Mouse (Mus musculus): Measurements from ENCODE around the gene Fam170b.
A peak's percentile ranks its signal among the peaks of the same experiment; 100 is the strongest.

Fam170b gene

DNA sequence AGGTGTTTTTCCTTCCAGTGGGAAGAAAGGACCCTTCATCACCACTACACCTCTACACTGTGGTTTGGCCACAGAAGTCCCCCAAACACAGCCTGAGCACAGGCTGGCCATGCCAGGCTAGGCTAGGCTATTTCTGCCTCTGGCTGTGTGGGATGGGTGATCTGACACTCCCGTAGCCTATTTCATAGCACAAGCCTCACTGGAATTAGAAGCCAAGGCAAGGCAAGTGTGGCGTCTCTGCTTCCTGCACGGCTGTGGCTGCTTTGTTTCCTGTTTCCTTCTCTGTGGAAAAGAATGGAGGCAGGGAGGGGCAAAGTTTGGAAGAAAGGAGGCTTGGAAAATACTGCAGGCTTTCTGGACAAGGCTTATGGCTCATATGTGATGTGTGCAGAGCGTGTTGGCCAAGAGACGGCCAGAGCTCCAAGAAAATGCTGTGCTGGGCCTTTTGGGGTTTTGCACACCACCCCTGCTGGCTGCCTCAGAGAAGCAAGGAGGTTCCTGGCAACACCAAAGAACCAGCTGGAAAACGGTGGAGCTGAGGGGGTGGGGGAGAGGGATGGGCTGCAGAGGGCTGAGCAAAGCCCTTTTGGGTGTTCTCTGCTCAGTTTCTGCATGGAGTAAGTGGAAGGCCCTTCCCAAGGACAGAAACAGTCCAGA, 5.6 kb upstream of the Fam170b start:
- DNase-seq: no peak

DNA sequence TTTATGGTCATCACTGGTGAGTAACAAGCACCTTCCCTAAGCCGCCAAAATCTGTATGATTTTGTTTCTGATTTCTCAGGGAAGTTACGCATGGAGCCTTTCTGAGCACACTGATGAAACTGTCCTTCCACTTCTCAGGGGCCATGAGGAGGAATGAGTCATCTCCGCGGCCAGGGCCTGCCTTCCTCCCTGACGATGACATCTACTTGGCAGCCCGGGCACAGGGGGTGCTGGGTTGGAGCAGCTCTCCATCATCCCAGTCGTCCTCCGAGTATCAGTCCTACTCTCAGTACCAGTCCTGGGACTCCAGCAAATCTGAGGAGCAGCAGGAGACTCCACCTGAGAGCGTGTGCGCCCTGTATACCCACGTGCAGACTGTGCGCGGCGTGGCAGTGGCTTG, 1.4 kb downstream of the Fam170b start:
- no peak for DNase-seq

DNA sequence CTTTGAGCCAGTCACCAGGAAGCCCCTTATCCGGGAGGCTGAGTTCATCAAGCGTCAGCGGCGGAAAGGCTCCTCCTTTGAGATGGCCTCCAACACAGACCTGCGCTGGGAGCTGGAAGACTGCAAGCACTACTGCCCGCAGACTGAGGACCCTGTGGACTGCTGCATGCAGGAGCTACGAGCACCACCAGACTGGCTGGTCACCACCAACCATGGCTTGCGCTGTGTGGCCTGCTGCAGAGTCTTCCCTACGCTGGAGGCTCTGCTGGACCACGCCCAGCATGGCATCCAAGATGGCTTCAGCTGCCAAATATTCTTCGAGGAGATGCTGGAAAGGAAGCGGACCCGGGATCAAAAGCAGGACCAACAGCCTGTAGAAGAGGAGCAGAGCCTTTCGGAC, 1.8 kb downstream of the Fam170b start:
- DNase-seq: no peak

DNA sequence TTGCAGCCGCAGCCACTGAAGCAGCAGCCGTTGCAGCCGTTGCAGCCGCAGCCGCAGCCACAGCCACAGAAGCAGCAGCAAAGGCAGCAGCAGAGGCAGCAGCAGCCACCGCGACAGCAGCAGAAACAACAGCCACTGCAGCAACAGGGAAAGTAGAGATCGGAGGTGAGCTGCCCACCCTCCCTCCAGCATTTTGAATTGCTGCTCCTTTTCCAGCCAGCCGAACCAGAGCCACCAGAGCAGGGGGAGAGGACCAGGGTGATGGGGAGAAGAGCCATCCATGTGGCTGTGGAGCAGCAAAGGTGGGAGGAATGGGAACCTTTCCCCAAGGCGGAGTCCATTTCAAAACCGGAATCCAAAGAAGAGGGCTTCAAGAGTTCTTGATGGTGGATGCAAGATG, 2.4 kb downstream of the Fam170b start:
- DNase-seq: no peak

DNA sequence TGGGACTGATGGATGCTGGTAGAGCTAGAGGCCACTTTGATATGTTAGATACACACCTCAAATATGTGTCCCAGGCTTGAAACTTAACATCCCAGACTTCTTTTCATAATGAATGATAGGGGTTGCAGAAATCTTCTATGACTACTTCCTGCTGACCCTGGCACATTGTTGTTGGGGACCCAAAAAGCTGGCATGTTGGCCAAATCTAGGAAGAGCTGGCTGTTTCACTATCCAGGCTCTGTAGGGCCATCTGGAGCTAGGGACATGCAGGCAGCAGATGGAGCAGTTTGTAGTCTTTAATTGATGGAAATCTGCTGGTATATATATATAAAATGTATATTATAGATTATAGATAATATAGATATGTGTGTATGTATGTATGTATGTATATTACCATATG, 8.3 kb downstream of the Fam170b start:
- DNase-seq: no peak

DNA sequence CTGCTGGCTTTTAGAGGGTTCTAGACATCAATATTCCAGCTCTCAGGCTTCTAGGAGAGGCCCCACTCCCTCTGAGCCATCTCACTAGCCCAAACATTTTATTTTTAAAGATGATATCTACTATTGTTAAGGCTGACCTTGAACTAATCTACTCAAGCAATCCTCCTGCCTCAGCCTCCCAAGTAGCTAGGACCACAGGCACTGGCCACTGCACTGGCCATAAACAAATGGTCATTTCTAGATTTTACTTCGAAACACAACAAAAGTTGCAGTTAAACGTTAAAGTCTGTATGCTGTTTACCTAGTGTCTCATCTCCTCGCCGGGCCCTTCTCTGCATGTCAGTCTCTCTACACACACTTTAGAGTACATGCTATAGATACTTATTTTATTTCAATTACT, 20.3 kb downstream of the Fam170b start:
- DNase-seq: no peak

DNA sequence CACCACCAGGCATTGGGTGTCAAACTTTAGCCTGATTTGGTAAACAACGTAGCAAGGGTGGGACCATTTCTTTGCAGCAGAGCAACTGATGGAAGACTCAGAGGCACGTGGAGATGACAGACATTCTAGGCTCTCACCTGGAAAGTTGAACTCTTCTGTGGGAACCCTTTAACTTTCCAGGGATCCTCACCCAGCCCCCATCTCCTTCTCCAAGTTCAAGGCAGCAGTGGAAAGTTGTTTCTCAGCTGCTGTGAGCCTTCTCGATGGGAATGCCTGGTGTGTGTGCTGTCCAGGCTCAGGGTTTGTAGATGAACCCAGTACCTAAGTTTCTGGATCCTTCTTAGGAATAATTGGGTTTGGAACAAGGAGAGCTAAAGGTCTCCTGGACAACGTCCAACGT, 22.5 kb downstream of the Fam170b start:
- DNase-seq: no peak

DNA sequence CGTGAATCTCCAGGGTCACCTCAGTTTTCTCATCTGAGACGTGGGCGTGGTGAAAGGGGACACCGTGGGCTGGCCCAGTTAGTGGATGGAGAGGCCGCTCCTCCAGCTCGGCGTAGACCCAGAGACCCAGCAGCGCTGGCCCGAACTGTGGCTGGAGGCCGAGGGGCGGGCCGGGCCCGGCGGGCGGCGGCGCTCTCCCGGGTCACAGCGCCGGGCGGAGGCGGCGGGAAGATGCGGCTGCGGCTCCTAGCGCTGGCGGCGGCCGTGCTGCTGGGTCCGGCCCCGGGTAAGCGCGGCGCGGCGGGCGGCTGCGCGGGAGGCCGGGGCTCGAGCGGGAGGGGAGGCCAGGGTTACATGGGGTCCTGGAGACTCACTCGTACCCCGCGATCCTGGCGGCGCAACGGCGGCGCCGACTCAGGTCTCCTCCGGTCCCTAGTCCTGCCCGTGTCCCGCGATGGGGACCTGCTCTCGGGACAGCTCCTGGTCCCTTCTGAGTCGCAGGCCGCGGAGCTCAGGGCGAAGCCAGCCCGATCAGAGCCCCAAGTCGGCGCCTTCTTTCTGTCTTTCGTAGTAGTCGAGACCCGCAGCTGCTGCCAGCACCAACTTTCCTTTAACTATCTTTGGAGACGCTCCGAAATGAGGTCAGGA, 23.0 kb downstream of the Fam170b start, which contains the start of gene Vstm4:
Gene Vstm4 (plus strand): TSS at position 76 of the 648 bp plus-strand sequence.
- peak in 1 of 2 experiments; percentile 12 for DNase-seq

DNA sequence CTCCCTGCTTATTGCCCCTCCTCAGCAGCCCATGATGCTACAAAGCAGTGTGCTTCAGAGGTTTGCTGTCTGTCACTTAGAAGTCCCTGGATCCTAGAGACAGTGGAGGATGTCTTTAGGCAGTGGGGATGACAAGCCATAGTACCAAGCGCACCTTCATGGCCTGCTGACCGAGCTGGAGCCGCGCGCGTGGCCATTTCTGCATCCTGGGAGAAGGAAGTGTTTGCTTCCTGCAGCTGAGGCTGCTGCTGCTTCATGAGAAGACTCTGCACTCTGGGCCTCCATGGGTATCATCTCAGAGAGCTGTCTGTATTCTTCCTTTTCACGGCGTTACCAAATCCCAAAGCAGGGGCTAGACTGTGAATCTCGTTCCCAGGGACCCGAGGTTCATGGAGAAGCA, 24.6 kb downstream of the Fam170b start:
- DNase-seq: no peak

DNA sequence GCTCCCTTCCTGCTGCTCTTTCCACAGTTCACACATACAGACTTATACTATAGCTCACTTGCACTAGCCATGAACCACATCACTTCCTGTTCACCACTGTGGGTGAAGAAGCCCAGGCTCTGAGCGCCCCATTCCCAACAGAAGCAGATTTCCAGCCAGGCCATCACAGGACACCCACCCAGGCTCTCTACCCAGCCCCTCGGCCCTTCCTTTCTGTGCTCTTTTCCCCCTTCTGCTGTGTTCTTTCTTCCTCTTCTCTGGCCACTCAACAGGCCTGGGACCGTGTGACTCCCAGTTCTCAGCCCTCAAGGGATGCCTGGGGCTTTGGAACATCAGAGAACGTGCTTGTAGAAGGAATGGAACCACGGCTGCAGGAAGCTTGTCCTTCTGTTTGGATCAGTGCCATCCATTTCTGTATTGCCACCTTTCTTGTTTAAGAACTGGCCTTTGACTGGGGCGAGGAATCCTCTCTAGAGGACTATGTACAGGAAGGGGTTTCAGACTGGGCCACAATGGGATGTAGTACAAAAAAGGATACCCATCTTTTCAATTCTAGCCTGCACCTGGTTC, 25.3 kb downstream of the Fam170b start:
- no peak for DNase-seq

DNA sequence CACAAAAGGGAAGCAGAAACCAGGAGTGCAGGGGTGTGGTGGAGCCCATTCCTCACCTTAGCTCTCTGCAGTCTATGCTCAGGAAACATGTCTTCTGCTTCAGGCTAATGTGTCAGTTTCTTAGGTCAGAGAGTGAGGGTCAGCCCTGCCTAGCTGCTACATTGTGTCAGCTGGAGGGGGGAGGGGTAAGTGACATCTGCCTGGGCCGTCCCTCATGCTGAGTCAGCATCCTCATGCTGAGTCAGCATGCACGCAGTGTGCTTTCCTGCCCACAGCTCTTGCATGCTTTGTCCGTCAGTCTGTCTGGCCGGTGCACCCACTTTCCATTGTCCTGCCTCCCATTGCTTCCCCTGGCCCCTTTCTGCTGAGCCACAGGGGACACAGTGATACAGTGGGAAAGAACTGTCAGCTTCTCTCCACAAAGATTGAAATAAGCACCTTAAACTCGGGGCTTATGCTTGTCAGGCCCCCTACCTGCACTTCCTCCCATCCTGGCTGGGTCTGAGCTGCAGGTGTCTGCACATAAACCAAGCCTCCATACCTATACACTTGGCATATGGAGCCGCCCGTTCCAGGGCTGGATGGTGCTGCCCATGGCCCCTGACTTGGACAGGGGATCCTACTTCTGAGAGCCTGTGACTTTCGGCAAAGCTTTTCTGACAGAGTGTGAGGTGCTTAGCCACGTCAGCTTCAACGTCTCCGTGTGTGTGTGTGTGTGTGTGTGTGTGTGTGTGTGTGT, 26.2 kb downstream of the Fam170b start:
- DNase-seq: no peak

DNA sequence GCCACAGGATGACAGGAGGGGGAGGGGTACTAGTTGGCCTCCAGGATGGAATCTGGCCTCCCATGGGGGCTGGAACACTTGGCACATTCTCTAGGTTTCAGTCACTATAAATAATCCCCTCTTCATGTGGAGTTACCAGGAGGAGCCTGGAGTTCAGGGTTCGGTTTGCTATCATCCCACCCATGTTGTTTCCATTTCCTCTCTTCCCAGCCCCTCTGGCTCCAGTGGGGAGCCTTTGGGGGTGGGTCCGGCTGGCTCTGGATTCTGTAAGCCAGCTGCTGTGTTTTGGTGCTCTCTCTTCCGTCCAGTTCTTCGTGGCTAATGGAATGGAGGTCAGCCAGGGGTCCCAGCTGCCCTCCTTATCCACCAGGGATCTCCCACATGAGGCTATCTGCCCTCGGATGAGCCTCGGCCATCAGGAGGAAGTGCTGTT, 27.4 kb downstream of the Fam170b start:
- DNase-seq: no peak

DNA sequence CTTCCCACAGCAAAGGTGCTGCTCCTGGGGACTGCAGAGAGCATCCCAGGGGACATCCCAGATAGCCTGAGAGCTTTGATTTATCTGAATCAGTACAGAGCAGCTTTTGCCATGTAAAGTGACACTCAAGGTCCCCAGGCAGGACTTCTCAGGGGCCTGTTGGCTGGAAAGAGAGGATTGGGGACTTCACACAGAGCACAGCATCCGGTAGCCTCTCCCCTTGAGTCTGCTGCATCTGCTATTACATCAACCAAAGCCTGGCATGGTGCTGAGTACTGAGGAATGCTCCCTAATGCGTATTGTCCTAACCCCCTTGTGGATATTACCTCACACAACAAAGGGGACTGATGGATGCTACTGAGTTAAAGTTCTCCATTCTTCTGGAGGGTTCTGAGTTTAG, 27.9 kb downstream of the Fam170b start:
- no peak for DNase-seq

DNA sequence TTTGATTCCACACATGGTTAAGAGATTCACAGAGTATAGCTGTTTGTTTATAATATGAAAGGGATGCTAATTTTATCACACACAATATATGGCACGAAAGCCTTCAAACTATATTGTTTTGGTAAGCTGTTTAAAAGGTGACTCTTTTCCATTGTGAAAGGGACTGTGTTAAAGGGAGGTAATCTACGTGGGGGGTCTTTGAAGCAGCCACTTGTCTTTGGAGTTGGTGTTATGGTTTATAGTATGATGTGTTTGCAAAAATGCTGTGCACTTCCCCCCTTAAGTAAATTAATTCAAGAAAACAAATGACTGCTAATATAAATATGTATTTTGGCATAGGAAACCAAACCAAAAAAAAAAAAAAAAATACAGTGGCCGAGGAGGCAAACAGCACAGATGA, 31.6 kb downstream of the Fam170b start:
- no peak for DNase-seq

DNA sequence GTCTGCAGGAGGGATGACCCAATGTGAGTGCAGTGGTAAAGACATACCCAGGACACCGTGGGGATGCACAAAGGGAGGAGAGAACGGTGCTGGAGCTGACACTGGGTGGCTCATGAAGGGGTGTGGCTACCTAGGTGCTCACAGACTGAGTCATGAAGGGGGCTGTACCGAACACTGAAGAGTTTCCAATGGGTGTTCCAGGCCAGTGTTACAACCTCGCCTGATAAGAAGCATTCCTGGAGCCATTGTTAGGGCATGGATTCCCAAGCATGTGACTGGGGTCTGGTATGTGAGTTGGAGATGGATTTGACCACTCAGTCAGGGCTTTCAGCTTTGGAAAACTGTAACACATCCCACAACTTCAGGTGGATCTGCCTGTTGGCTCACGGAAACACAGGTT, 38.2 kb downstream of the Fam170b start:
- no peak for DNase-seq

DNA sequence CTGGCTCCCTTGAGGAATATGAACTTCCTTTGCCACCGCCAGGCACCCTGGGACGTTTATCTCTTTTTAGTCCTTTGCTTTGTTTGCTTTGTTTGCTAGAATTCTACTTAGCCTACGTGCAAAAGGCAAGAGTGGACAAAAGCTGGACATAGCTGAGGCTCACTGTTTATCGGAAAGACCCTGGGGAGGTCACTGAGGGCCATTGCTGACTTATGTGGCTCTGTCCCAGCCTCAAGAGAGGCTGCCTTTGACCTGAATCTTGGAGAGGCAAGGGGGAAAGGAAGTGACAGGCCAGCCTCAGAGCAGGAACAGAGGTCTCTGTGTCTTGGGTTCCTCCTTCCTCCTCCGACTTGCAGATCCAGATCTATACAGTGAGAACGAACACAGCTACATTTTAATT, 43.8 kb downstream of the Fam170b start:
- DNase-seq: no peak

DNA sequence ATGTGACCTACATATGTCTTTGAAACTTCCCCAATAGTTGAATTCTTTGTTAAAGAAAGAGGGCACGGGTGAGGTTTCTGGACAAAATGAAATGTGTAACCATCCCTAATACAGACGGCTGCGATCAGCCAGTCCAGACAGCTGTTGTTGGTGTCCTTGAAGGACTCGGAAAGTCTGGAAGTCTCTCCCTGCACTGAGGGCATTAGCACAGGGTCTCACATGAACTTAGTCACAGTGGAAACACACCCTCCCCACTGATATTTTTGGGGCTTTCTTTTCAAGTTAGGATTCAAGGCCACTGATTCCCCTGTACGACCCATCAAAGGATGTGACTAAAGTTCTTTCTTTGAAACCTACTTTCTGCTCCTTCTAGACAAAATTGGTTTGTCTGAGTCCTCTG, 46.6 kb downstream of the Fam170b start:
- DNase-seq: no peak

DNA sequence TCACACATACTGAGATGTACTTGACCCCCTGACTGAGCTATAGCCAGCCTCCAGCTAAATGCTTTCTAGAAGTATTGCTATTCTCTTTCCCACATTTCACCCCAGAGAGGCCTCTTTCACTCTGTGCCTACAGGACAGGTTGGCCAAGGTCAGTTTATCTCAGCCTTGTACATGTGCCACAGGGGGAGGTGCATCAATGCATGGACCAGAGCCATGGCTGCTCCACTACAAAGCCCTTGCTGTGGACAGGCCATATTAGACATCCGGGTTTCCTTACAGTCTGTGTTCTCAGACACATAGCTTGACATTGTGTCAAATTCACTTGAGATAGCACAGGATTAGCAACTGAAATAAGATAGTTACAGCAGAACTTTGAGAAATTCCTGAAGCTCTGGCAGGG, 47.9 kb downstream of the Fam170b start:
- no peak for DNase-seq

All from spleen, adult 18-20 months (tissue).